Mouse (Mus musculus) hindbrain, embryonic 11.5 days (tissue): Measurements from ENCODE around the gene Muc15. TPM values are rescaled to one million over a fixed set of nuclear protein-coding genes. Genes with fewer than 3 reads are reported as not detected.

Experiments
- ATAC-seq: fragments of 200-750 bp; cut with Nextera tagmentation; 2 replicates; pipeline ENCODE4 v1.8.0; 2017; ENCODE audit warnings: mild to moderate bottlenecking, moderate TSS enrichment, moderate library complexity; ENCODE audit not compliant: low FRiP score
- DNase-seq: peaks from one replicate; pipeline ENCODE4 v3.0.0-alpha.2; 2015; ENCODE audit warnings: low spot score
- H3K27ac ChIP-seq: fragments of 300-500 bp; sonication (generic); 2 replicates; pipeline ENCODE4 v1.5.1; 2014; ENCODE audit warnings: mild to moderate bottlenecking, low read depth, low read length
- H3K27me3 ChIP-seq: fragments of 300-500 bp; sonication (generic); 2 replicates; pipeline ENCODE4 v1.6.1; 2014; ENCODE audit warnings: mild to moderate bottlenecking, low read length, moderate library complexity, mixed read lengths; ENCODE audit not compliant: control insufficient read depth, insufficient read depth
- H3K36me3 ChIP-seq: fragments of 300-500 bp; sonication (generic); 2 replicates; pipeline ENCODE4 v1.6.1; 2014; ENCODE audit warnings: mild to moderate bottlenecking, low read length, moderate library complexity, mixed read lengths; ENCODE audit not compliant: control insufficient read depth, insufficient read depth
- H3K4me1 ChIP-seq: fragments of 300-500 bp; sonication (generic); replicated peaks from 2 replicates; pipeline ENCODE4 v1.6.1; 2014; ENCODE audit warnings: low read length, mixed read lengths; ENCODE audit not compliant: control insufficient read depth, insufficient read depth
- H3K4me2 ChIP-seq: fragments of 300-500 bp; sonication (generic); replicated peaks from 2 replicates; pipeline ENCODE4 v1.6.1; 2014; ENCODE audit warnings: mild to moderate bottlenecking, low read depth, low read length
- H3K4me3 ChIP-seq: fragments of 300-500 bp; sonication (generic); 2 replicates; pipeline ENCODE4 v1.5.1; 2014; ENCODE audit warnings: low read depth, low read length
- H3K9ac ChIP-seq: fragments of 300-500 bp; sonication (generic); 2 replicates; pipeline ENCODE4 v1.6.1; 2014; ENCODE audit warnings: low read depth, low read length
- H3K9me3 ChIP-seq: fragments of 300-500 bp; sonication (generic); 2 replicates; pipeline ENCODE4 v1.6.1; 2016; ENCODE audit warnings: low read length; ENCODE audit not compliant: control insufficient read depth
- WGBS: fragments of 180-500 bp; shearing (Covaris S2); extraction: QIAGEN DNeasy Blood & Tissue Kit; methylation state at CpG from one replicate; pipeline ENCODE4 v1.1.7; 2014; 5-methylcytosine and 5-hydroxymethylcytosine counted together
- polyA plus RNA-seq: library from polyadenylated mRNA; unstranded; fragments of >200 nt; fragmentation: Nextera tagmentation; extraction: Ambion mirVana; gene quantifications from 2 replicates; pipeline ENCODE4 v1.2.1, GENCODE M21; 2014

Muc15 gene
- polyA plus RNA-seq, 1 experiment from 2014 or later, result 0.06 TPM

DNA sequence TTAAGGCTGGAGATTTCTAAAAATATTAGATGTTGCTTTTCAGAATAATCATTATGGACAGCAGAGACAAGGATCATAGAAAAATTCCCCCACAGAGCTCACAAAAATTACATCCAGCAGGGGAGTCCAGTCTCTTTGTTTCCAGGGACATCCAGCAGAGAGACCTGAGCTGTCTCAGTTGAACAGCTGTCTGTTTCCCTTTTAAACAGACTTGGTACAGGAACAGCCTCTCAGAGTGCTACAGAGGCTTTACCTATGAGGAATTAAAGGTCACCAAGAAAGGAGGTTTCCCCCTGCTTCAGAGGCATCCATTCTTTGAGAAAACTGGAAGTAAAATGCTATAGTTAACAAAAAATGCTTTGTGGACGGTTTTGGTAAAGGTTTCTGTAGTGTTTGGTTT lies 19.4 kb downstream of the Muc15 start:
- Histone ChIP-seq H3K27me3 (no peaks in the 10 kb centered on the region), H3K4me2 (no peak overlapping the region), H3K9me3 (no peaks in the 10 kb centered on the region), H3K36me3 (no peaks in the 10 kb centered on the region), H3K4me3 (no peak overlapping the region), H3K27ac (no peak overlapping the region), H3K4me1 (no peaks in the 10 kb centered on the region), H3K9ac (no peak overlapping the region)
- 60% methylated on average over 1 of the region's 1 CpGs for WGBS
- ATAC-seq (no peak; the same call in 1 of the 2 replicates), DNase-seq (no peak)

GRCm38 (mm10) chr2:110757556-110757955 lies 36.4 kb downstream of the Muc15 start:
- WGBS, result 84% methylated on average over 2 of the region's 2 CpGs
- no peak for DNase-seq
- no peak overlapping the region for H3K27ac ChIP-seq
- H3K4me2 ChIP-seq, result no peak overlapping the region
- ATAC-seq, result no peak
- no peak overlapping the region for H3K9ac ChIP-seq
- no peaks in the 10 kb centered on the region for H3K9me3 ChIP-seq
- H3K4me3 ChIP-seq, result no peak overlapping the region
- H3K4me1 ChIP-seq, result no peaks in the 10 kb centered on the region
- H3K36me3 ChIP-seq, result no peaks in the 10 kb centered on the region
- H3K27me3 ChIP-seq, result no peaks in the 10 kb centered on the region

DNA sequence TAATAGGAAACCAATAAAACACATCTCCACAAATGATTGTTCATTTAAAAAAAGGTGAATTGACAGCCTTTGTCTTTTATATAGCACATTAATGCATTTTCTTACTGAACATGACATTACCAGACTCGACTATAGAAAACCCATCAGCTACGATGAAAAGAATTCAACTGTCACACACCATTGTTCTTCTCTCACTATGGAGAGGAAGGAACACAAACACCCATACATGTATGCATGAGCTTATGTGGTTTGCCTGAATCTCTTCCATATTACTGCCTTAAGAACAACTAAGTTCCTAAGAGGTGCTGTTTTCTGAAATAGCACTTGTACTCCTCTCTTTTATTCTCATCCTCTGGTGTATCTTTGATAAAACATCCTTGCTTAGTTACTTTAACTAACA lies 38.3 kb downstream of the Muc15 start:
- 44% methylated on average over 2 of the region's 2 CpGs for WGBS
- Histone ChIP-seq H3K4me2 (no peak overlapping the region), H3K4me3 (no peak overlapping the region), H3K36me3 (no peaks in the 10 kb centered on the region), H3K9me3 (no peaks in the 10 kb centered on the region), H3K4me1 (no peaks in the 10 kb centered on the region), H3K27ac (no peak overlapping the region), H3K27me3 (no peaks in the 10 kb centered on the region), H3K9ac (no peak overlapping the region)
- ATAC-seq (no peak), DNase-seq (no peak)

DNA sequence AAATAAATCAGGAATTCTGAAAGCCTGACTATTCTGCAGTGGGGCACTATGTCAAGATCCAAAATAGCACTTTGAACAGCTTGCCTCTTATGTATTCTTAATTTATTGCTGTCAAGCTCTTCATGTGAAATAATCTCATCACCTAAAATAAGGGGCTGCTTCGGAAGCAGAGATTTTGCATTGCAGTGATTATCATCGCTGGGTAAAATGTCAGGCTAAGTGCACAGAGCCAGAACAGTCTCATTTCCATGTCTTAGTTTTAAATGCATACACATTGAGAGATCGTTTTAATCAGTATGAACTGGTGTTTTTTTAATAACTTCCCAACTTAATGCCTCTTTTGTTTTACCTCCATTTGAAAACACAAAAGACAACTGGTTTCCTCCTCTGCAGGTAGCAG lies 66.3 kb downstream of the Muc15 start:
- WGBS, result 89% methylated on average over 3 of the region's 3 CpGs
- no peak for DNase-seq
- ATAC-seq, result no peak

More for the DNA sequence above, 66.3 kb downstream of the Muc15 start:
- no peak overlapping the region for H3K4me3 ChIP-seq
- no peak overlapping the region for H3K4me2 ChIP-seq
- no peaks in the 10 kb centered on the region for H3K36me3 ChIP-seq
- no peaks in the 10 kb centered on the region for H3K9me3 ChIP-seq
- no peak overlapping the region for H3K27ac ChIP-seq
- H3K27me3 ChIP-seq, result no peaks in the 10 kb centered on the region
- H3K9ac ChIP-seq, result no peak overlapping the region
- no peaks in the 10 kb centered on the region for H3K4me1 ChIP-seq

Other genes starting within 250 kb of the Muc15 start
- gene Slc5a12, start 124.0 kb upstream of the Muc15 start, polyA plus RNA-seq, result not detected in 2 replicates
- 0.57 and 1.5 TPM in 2 replicates for gene Ano3, start 229.6 kb downstream of the Muc15 start, polyA plus RNA-seq